Mouse (Mus musculus) megakaryocyte, embryonic 14.5 days (primary cell): ENCODE data around the gene Wfdc15a.

Experiments used
- FLI1 ChIP-seq: IDR thresholded peaks from 2 replicates; pipeline ENCODE4 v1.6.1; 2012; ENCODE audit warnings: low read length, inconsistent platforms, mixed read lengths
- GATA1 ChIP-seq: IDR thresholded peaks from 3 replicates; pipeline ENCODE4 v1.6.1; 2012; ENCODE audit warnings: mixed read lengths, low read length, inconsistent platforms, borderline replicate concordance

GRCm38 (mm10) chr2:164168571-164168946, 31.4 kb downstream of the Wfdc15a start:
- no peak for TF ChIP-seq GATA1
- no peak for TF ChIP-seq FLI1
